Mouse (Mus musculus) cerebral cortex, adult 2 months (tissue): ENCODE data around the gene Ncoa3.

Source experiments
- WGBS: fragments of 180-500 bp; shearing (Covaris S2); methylation state at CpG from one replicate; pipeline ENCODE4 v1.1.7; 2018; 5-methylcytosine and 5-hydroxymethylcytosine counted together

Ncoa3 gene

GRCm38 (mm10) chr2:166001362-166001761, 8.9 kb downstream of the Ncoa3 start:
- 46% methylated on average over 2 of the region's 2 CpGs for WGBS

GRCm38 (mm10) chr2:166001768-166002167, 9.3 kb downstream of the Ncoa3 start:
- 81% methylated on average over 2 of the region's 2 CpGs for WGBS

- 81% methylated on average over 4 of the region's 4 CpGs for WGBS
These were observed 10.0 kb downstream of the Ncoa3 start for GRCm38 (mm10) chr2:166002429-166002828.

GRCm38 (mm10) chr2:166003004-166003403, 10.6 kb downstream of the Ncoa3 start:
- WGBS, result 46% methylated on average over 1 of the region's 1 CpGs

GRCm38 (mm10) chr2:166007046-166007445, 14.6 kb downstream of the Ncoa3 start:
- 87% methylated on average over 6 of the region's 6 CpGs for WGBS

- WGBS, result 46% methylated on average over 8 of the region's 8 CpGs
These were observed 16.3 kb downstream of the Ncoa3 start for GRCm38 (mm10) chr2:166008558-166009392.

GRCm38 (mm10) chr2:166009393-166009947, 17.0 kb downstream of the Ncoa3 start:
- 39% methylated on average over 3 of the region's 3 CpGs for WGBS

- 46% methylated on average over 12 of the region's 12 CpGs for WGBS
These were observed 17.9 kb downstream of the Ncoa3 start for GRCm38 (mm10) chr2:166010321-166010720.

- 59% methylated on average over 3 of the region's 3 CpGs for WGBS
These were observed 19.0 kb downstream of the Ncoa3 start for GRCm38 (mm10) chr2:166011422-166011821.

- WGBS, result 54% methylated on average over 2 of the region's 2 CpGs
These were observed 19.7 kb downstream of the Ncoa3 start for GRCm38 (mm10) chr2:166012145-166012544.

GRCm38 (mm10) chr2:166018769-166019168, 26.3 kb downstream of the Ncoa3 start:
- 65% methylated on average over 3 of the region's 3 CpGs for WGBS

- whole genome bisulfite sequencing, result 80% methylated on average over 2 of the region's 2 CpGs
These were observed 27.6 kb downstream of the Ncoa3 start for GRCm38 (mm10) chr2:166020026-166020425.

- 18% methylated on average over 4 of the region's 4 CpGs for WGBS
These were observed 28.7 kb downstream of the Ncoa3 start for GRCm38 (mm10) chr2:166021073-166021610.

GRCm38 (mm10) chr2:166021642-166022041, 29.2 kb downstream of the Ncoa3 start:
- WGBS, result 44% methylated on average over 3 of the region's 3 CpGs

GRCm38 (mm10) chr2:166022327-166022726, 29.9 kb downstream of the Ncoa3 start:
- 47% methylated on average over 8 of the region's 8 CpGs for WGBS

- WGBS, result 79% methylated on average over 3 of the region's 3 CpGs
These were observed 31.6 kb downstream of the Ncoa3 start for GRCm38 (mm10) chr2:166024079-166024478.

- WGBS, result 41% methylated on average over 4 of the region's 4 CpGs
These were observed 32.2 kb downstream of the Ncoa3 start for GRCm38 (mm10) chr2:166024621-166025020.

- 87% methylated on average over 5 of the region's 5 CpGs for WGBS
These were observed 33.5 kb downstream of the Ncoa3 start for GRCm38 (mm10) chr2:166025943-166026342.

GRCm38 (mm10) chr2:166027834-166028233, 35.4 kb downstream of the Ncoa3 start:
- 91% methylated on average over 3 of the region's 3 CpGs for WGBS

GRCm38 (mm10) chr2:166029232-166029631, 36.8 kb downstream of the Ncoa3 start:
- 33% methylated on average over 4 of the region's 4 CpGs for WGBS

- WGBS, result 36% methylated on average over 13 of the region's 13 CpGs
These were observed 38.0 kb downstream of the Ncoa3 start for GRCm38 (mm10) chr2:166030256-166030995.
